Mouse (Mus musculus) thymus, adult 2 months (tissue): ENCODE measurements around the gene Bmi1. TPM values are rescaled to one million over a fixed set of nuclear protein-coding genes. Genes with fewer than 3 reads are reported as not detected.

ENCODE experiments used
- DNase-seq: peaks from one replicate; pipeline ENCODE4 v3.0.0; 2021
- H3K27ac ChIP-seq: fragments of 200-500 bp; 2 replicates; pipeline ENCODE4 v1.5.1; 2012; ENCODE audit warnings: low read length, control low read depth; ENCODE audit not compliant: control insufficient read depth, insufficient read depth
- H3K27me3 ChIP-seq: fragments of 200-500 bp; 2 replicates; pipeline ENCODE4 v1.6.1; 2012; ENCODE audit warnings: mild to moderate bottlenecking, low read length, moderate library complexity, mixed read lengths; ENCODE audit not compliant: control insufficient read depth, insufficient read depth
- H3K36me3 ChIP-seq: fragments of 200-500 bp; 2 replicates; pipeline ENCODE4 v1.6.1; 2012; ENCODE audit warnings: mild to moderate bottlenecking, low read length, moderate library complexity; ENCODE audit not compliant: control insufficient read depth, insufficient read depth
- H3K4me1 ChIP-seq: fragments of 200-500 bp; replicated peaks from 2 replicates; pipeline ENCODE4 v1.6.1; 2012; ENCODE audit warnings: low read length; ENCODE audit not compliant: control insufficient read depth, insufficient read depth
- H3K4me3 ChIP-seq: fragments of 200-500 bp; 2 replicates; pipeline ENCODE4 v1.5.1; 2012; ENCODE audit warnings: mild to moderate bottlenecking, low read length, control low read depth, moderate library complexity; ENCODE audit not compliant: control insufficient read depth, insufficient read depth
- CTCF ChIP-seq: fragments of 200-500 bp; IDR thresholded peaks from 2 replicates; pipeline ENCODE4 v1.5.1; 2012; ENCODE audit warnings: mild to moderate bottlenecking, control low read depth, low read length, moderate library complexity, borderline replicate concordance; ENCODE audit not compliant: control insufficient read depth, poor library complexity, insufficient read depth; ENCODE audit errors: extremely low read depth
- POLR2A ChIP-seq: fragments of 200-500 bp; IDR thresholded peaks from 2 replicates; pipeline ENCODE4 v1.6.1; 2012; ENCODE audit warnings: mild to moderate bottlenecking, low read length, control low read depth, moderate library complexity; ENCODE audit not compliant: control insufficient read depth, poor library complexity, insufficient read depth; ENCODE audit errors: extremely low read depth
- WGBS: fragments of 180-500 bp; shearing (Covaris S2); methylation state at CpG from one replicate; pipeline ENCODE4 v1.1.7; 2018; 5-methylcytosine and 5-hydroxymethylcytosine counted together
- polyA plus RNA-seq: library from polyadenylated mRNA; depleted of rRNA; stranded (reverse); fragments of >200 nt; gene quantifications from 2 replicates; pipeline ENCODE4 v1.2.3, GENCODE M21; 2012

The Bmi1 gene
- polyA plus RNA-seq, 1 experiment: 13.7 TPM

DNA sequence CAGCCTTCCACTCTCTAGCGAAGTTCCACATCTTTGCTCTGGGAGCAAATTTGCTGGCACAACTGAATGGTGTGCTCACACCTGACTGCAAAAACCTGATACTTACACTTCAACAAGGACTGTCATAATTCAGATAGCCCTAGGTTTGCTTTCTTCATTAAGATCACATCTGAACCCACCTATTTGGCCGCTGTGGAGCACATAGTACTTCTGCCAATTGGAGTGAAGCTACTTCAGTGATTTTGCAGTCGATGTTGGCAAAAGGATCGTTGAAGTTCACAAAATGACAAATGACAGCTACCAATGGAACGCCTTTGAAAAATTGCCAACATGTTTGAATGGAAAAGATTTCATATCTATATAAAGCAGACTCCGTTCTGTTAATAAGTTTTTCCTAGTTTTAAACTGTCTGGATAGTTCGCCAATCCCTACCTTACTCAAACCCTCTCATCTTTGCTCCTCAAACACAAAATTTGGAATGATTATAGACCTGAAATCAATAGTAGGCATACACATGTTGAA is 18.9 kb downstream of the Bmi1 start:
- 21% methylated on average over 7 of the region's 7 CpGs for WGBS
- H3K4me3 ChIP-seq: no peak overlapping the region
- no peaks in the 10 kb centered on the region for H3K36me3 ChIP-seq
- TF ChIP-seq POLR2A (no peak), CTCF (no peak)
- no peak overlapping the region for H3K27ac ChIP-seq
- DNase-seq: no peak
- peaks cover 10% of the 10 kb centered on the region; the same call in 1 of the 2 replicates for H3K4me1 ChIP-seq
- H3K27me3 ChIP-seq: peaks cover 28% of the 10 kb centered on the region

DNA sequence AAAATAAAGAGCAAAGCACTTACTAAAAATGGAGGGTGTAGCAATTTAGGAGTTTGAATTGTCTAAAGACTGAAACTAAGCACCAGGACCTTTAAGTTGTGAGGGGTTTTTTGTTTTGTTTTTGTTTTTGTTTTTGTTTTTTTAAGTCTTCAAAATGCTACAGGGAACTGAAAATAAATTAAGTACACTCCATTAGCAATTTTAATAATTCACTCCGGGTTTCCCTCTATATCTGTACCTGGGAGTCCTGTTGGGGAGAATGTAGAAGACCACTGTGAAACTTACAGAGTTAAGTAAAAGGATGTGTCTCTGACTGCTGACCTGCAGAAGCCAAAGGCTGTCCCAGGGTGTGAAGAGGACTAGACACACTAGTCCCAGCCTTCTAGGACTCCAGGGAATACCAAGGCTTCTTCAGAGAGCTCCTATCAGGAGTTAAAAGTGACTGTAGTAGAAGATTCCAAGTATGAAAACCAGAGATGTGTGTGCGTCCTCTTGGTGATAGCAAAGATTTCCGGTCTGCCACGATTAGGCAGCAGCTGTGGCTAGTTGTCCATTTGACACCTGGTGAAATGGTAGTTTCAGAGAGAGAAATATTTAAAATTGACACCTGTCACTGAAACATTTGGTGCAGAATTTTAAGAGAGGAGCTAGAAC is 20.9 kb downstream of the Bmi1 start:
- H3K4me1 ChIP-seq: peaks cover 10% of the 10 kb centered on the region; the same call in 1 of the 2 replicates
- TF ChIP-seq CTCF (no peak), POLR2A (no peak)
- H3K4me3 ChIP-seq: no peak overlapping the region
- H3K27me3 ChIP-seq: peaks cover 27% of the 10 kb centered on the region
- DNase-seq: no peak
- no peaks in the 10 kb centered on the region for H3K36me3 ChIP-seq
- no peak overlapping the region for H3K27ac ChIP-seq
- 11% methylated on average over 4 of the region's 4 CpGs for WGBS

DNA sequence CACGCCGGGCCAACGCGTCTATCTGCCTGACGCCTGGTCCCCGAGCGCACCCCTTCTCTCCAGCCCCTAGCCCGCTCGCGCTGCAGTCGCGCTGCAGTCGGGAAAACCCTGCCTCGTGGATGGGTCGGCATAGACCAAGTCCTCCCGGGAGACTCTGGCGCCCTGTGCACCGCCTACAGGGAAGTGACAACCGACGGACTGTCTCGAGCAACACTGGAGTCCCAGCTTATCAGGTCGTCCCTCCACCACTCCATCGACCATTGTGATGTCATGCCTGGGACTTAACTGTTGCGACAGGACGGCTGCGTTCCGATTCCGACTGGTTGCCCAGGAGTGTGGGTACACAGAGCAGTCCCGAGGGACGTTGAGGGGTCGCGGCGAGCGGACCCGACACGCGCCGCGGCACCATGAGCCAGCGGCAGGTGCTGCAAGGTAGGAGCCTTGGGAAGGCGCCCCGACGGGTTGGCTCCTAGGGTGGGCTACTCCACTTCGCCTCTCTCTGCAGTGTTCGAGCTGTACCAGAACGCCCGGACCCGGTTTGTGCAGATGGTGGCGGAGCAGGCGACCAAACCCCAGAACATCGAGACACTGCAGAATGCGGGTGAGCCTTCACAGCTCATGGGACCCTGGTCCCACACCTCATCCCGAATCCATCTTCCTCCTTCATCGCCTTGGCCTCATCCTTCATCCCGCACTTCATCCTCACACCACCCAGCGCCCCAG is 22.0 kb downstream of the Bmi1 start:
- TF ChIP-seq POLR2A (no peak), CTCF (no peak)
- Histone ChIP-seq H3K27ac (no peak overlapping the region), H3K4me3 (no peak overlapping the region), H3K27me3 (peaks cover 27% of the 10 kb centered on the region; the same call in 1 of the 2 replicates), H3K36me3 (no peaks in the 10 kb centered on the region), H3K4me1 (peaks cover 10% of the 10 kb centered on the region; the same call in 1 of the 2 replicates)
- no peak for DNase-seq
- WGBS: 5% methylated on average over 56 of the region's 56 CpGs

DNA sequence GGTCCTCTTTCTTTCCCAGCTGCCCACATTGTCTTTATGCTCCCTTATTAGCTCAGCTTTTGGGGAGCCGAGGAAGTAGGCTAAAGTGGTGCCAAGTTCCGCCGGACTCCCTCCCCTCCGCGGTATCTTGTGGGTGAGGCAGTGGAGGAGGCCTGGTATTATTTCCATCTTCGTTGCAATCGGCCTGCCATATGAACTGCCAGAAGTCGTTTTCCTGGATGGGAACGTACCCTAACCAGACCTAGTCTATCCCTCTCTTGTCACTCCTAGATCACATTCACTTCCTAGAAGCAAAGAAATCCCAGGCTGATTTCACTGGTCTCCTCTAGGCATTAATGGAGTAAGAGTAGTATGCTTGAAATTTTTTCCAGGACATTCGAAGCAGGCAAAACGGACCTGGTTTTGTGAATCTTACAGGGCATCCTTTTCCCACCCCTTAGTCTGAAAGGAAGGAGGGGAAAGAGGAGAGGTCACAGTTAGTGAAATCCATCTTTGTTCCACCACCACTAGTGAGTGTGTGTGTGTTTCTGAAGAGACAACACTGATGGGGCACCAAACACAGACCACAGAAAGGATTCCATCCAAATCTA is 22.7 kb downstream of the Bmi1 start:
- no peak overlapping the region for H3K4me3 ChIP-seq
- WGBS: 6% methylated on average over 11 of the region's 11 CpGs
- no peaks in the 10 kb centered on the region for H3K36me3 ChIP-seq
- no peak for TF ChIP-seq POLR2A
- TF ChIP-seq CTCF: no peak
- H3K4me1 ChIP-seq: peaks cover 6% of the 10 kb centered on the region; the same call in 1 of the 2 replicates
- DNase-seq: no peak
- no peak overlapping the region for H3K27ac ChIP-seq
- peaks cover 22% of the 10 kb centered on the region; the same call in 1 of the 2 replicates for H3K27me3 ChIP-seq

DNA sequence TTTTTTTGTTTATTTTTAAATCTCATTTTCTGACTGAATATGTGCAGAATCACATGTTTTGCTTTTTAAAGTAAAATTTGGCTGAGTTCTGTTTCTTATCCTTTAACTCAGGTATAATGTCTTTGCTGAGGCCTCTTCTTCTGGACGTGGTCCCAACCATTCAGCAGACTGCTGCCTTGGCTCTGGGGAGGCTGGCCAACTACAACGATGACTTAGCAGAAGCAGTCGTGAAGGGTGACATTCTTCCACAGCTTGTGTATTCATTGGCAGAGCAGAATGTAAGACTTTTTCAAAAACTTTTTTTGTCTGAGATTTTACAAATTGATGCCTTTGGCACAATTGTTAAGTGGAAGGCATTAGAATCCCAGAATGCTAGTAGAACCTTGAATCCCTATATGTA is 33.5 kb downstream of the Bmi1 start:
- H3K27ac ChIP-seq: no peak overlapping the region

DNA sequence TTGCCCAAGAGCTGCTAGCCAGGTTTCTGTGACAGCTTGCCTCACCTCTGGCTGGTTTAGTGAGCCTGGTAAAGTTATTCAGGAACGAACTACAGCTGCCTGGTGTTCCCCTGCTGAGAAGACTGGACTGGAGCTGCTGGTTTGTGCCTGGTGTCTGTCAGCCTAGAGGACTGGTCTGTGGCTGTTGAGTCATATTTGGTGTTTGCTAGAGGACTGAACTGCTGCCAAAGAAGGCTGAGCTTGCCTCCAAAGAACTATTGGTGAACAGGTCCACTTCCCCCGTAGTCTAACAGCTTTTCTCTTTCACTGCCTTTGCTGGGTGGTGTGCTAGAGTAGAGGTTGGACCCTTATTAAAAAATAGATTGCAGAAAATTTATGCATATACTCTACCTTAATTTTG is 36.3 kb downstream of the Bmi1 start:
- 90% methylated on average over 2 of the region's 2 CpGs for WGBS
- Histone ChIP-seq H3K27ac (no peak overlapping the region), H3K4me1 (no peaks in the 10 kb centered on the region), H3K4me3 (no peak overlapping the region), H3K27me3 (no peaks in the 10 kb centered on the region), H3K36me3 (no peaks in the 10 kb centered on the region)
- TF ChIP-seq CTCF (no peak), POLR2A (no peak)
- DNase-seq: no peak

More for the DNA sequence above, 33.5 kb downstream of the Bmi1 start:
- H3K4me3 ChIP-seq: no peak overlapping the region
- 52% methylated on average over 3 of the region's 3 CpGs for WGBS
- H3K36me3 ChIP-seq: no peaks in the 10 kb centered on the region
- no peak for DNase-seq
- H3K27me3 ChIP-seq: no peaks in the 10 kb centered on the region
- no peak for TF ChIP-seq POLR2A
- TF ChIP-seq CTCF: no peak
- H3K4me1 ChIP-seq: no peaks in the 10 kb centered on the region
